Mouse (Mus musculus): Measurements from ENCODE around the gene Ccr10.

DNA sequence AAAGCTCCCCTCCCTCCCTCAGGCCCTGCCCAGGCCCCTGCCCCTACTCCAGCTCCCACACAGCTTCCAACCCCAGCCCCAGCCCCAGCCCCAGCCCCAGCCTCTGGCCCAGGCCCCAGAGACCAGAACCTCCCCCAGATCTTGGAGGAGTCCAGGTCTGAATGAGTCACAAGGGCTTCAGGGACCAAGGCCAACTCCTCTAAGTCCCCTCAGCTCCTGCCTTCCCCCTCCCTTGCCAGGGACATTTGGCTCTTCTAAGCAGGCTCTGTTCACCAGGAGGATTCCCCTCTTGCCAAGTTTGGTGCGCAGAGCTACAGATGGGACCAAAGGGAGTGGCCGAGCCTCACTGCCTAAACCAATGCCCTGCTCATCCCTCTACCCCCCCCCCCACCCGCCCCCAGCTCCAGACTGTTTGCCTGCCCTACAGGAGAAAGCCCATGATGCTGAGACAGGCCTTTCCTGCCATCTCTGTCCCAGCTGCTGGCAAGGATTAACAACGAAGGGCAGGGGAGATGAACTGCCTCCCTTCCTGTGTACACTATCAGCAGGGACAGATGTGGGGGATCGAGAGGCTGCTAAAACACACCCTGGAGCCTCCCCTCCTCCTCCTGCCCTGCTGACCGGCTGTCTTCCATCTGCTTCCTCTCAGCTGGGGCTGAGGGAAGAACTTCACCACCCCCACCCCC is 14.4 kb upstream of the Ccr10 start:
- no peak for TF ChIP-seq CTCF (IDR thresholded peaks at IDR 0.05)
- no peak for TF ChIP-seq POLR2A (IDR thresholded peaks at IDR 0.05; ENCODE audit: insufficient read depth, low read depth, low read length)
- no peak for TF ChIP-seq EP300 (IDR thresholded peaks at IDR 0.05; ENCODE audit: insufficient read depth, low read depth, low read length)

All from heart, adult 2 months (tissue).